Mouse (Mus musculus): Measurements from ENCODE around the gene Prrg2. TPM values are rescaled to one million over a fixed set of nuclear protein-coding genes. Genes with fewer than 3 reads are reported as not detected.
"Not testable (repeated sequence)": the region's sequence is repeated elsewhere in the genome, so short reads cannot be mapped to it uniquely, and the experiment has no call there.

The Prrg2 gene
- 22.1 and 24.6 TPM in 2 replicates for polyA plus RNA-seq (2014; fragmentation: Nextera tagmentation; extraction: Ambion mirVana)

GRCm38 (mm10) chr7:45062239-45062835 lies at the start of gene Prrg2, which contains the start of gene Nosip:
TSS of gene Prrg2 (minus strand) at chr7:45062677.
TSS of gene Nosip (plus strand) at chr7:45062429.
- H3K4me2 ChIP-seq (ENCODE audit: low read depth, severe bottlenecking) = peak within 1 kb of the TSS; percentile 44
- WGBS = under 1% methylated on average over 31 of the region's 31 CpGs
- ATAC-seq (ENCODE audit: insufficient number of reproducible peaks, low FRiP score, low TSS enrichment, low read depth) = peak; percentile 79

GRCm38 (mm10) chr7:45111940-45112339 lies 49.5 kb upstream of the Prrg2 start:
- WGBS = 69% methylated on average over 2 of the region's 2 CpGs
- H3K9me3 ChIP-seq (ENCODE audit: control insufficient read depth, low read length) = no peaks in the 10 kb centered on the region

More at GRCm38 (mm10) chr7:45062239-45062835, at the start of gene Prrg2, which contains the start of gene Nosip:
- peak within 1 kb of the TSS; percentile 56 for H3K4me3 ChIP-seq (ENCODE audit: low read depth, low read length)
- peak within 1 kb of the TSS; percentile 60; the same call in 1 of the 2 replicates for H3K27ac ChIP-seq (replicated peaks; ENCODE audit: low read depth, low read length)
- 0 out of 2 replicates have a peak, but pooled peaks cover 2% of the 10 kb centered on the region for H3K36me3 ChIP-seq (ENCODE audit: control insufficient read depth, insufficient read depth, low read length)
- DNase-seq (ENCODE audit: low spot score) = peak; percentile 98
- no peaks in the 10 kb centered on the region for H3K27me3 ChIP-seq (ENCODE audit: control insufficient read depth, insufficient read depth, low read length)
- peak within 1 kb of the TSS; percentile 64 for H3K9ac ChIP-seq (ENCODE audit: low read length)
- H3K9me3 ChIP-seq (ENCODE audit: control insufficient read depth, low read length) = no peaks in the 10 kb centered on the region
- H3K4me1 ChIP-seq (ENCODE audit: control insufficient read depth, insufficient read depth, low read length) = peaks cover 18% of the 10 kb centered on the region; the same call in 1 of the 2 replicates

DNA sequence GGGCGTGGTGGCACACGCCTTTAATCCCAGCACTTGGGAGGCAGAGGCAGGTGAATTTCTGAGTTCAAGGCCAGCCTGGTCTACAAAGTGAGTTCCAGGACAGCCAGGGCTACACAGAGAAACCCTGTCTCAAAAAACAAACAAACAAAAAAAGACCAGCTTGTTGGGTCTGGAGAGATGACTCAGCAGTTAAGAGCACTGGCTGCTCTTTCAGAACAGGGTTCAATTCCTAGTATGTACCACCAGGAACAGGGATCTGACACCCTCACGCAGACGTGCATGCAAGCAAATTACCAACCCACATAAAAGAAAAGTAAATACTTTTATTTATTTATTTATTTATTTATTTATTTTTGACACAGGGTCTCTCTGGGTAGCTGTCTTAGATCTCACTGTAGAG lies 47.6 kb upstream of the Prrg2 start:
- not testable (repeated sequence) for H3K27me3 ChIP-seq (ENCODE audit: control insufficient read depth, insufficient read depth, low read length); DNase-seq (ENCODE audit: low spot score); H3K27ac ChIP-seq (replicated peaks; ENCODE audit: low read depth, low read length); H3K4me1 ChIP-seq (ENCODE audit: control insufficient read depth, insufficient read depth, low read length); H3K4me3 ChIP-seq (ENCODE audit: low read depth, low read length); ATAC-seq (ENCODE audit: insufficient number of reproducible peaks, low FRiP score, low TSS enrichment, low read depth); H3K36me3 ChIP-seq (ENCODE audit: control insufficient read depth, insufficient read depth, low read length); H3K9ac ChIP-seq (ENCODE audit: low read length); H3K9me3 ChIP-seq (ENCODE audit: control insufficient read depth, low read length); H3K4me2 ChIP-seq (ENCODE audit: low read depth, severe bottlenecking)
- WGBS = 91% methylated on average over 4 of the region's 4 CpGs

More at GRCm38 (mm10) chr7:45111940-45112339, 49.5 kb upstream of the Prrg2 start:
- Histone ChIP-seq H3K36me3 (ENCODE audit: control insufficient read depth, insufficient read depth, low read length) (no peaks in the 10 kb centered on the region), H3K9ac (ENCODE audit: low read length) (no peak overlapping the region), H3K4me2 (ENCODE audit: low read depth, severe bottlenecking) (no peak overlapping the region), H3K27ac (replicated peaks; ENCODE audit: low read depth, low read length) (no peak overlapping the region), H3K27me3 (ENCODE audit: control insufficient read depth, insufficient read depth, low read length) (no peaks in the 10 kb centered on the region), H3K4me1 (ENCODE audit: control insufficient read depth, insufficient read depth, low read length) (no peaks in the 10 kb centered on the region), H3K4me3 (ENCODE audit: low read depth, low read length) (no peak overlapping the region)
- ATAC-seq (ENCODE audit: insufficient number of reproducible peaks, low FRiP score, low TSS enrichment, low read depth) (no peak), DNase-seq (ENCODE audit: low spot score) (no peak)

DNA sequence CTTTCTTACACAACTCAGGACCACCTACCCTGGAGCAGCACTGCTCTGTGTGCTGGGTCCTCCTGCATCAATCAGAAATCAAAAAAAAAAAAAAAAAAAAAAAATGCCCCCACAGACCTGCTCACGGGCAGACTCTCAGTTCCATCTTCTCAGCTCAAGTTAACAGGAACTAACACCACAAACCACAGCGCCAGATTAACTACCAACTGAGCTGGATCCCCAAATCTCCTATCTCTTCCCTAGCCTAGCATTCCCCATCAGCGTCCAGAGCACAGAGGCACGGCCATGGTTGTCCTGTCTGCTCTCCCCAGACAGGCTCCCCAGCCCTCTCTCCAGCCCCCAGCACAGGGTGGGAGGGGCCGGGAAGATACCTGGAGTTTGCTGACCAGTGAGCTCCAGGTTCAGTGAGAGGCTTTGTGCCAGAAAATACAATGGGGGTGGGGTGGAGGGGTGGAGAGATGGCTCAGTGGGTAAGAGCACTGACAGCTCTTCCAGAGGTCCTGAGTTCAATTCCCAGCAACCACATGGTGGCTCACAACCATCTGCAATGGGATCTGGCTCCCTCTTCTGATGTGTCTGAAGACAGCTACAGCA lies 44.7 kb upstream of the Prrg2 start:
- no peak; the same call in 1 of the 2 replicates for ATAC-seq (ENCODE audit: insufficient number of reproducible peaks, low FRiP score, low TSS enrichment, low read depth)
- Histone ChIP-seq H3K4me3 (ENCODE audit: low read depth, low read length) (no peak overlapping the region), H3K27ac (replicated peaks; ENCODE audit: low read depth, low read length) (no peak overlapping the region), H3K4me2 (ENCODE audit: low read depth, severe bottlenecking) (no peak overlapping the region), H3K9ac (ENCODE audit: low read length) (no peak overlapping the region), H3K27me3 (ENCODE audit: control insufficient read depth, insufficient read depth, low read length) (no peaks in the 10 kb centered on the region), H3K4me1 (ENCODE audit: control insufficient read depth, insufficient read depth, low read length) (peaks cover 16% of the 10 kb centered on the region), H3K36me3 (ENCODE audit: control insufficient read depth, insufficient read depth, low read length) (no peaks in the 10 kb centered on the region), H3K9me3 (ENCODE audit: control insufficient read depth, low read length) (no peaks in the 10 kb centered on the region)
- no peak for DNase-seq (ENCODE audit: low spot score)
- 67% methylated on average over 5 of the region's 5 CpGs for WGBS

DNA sequence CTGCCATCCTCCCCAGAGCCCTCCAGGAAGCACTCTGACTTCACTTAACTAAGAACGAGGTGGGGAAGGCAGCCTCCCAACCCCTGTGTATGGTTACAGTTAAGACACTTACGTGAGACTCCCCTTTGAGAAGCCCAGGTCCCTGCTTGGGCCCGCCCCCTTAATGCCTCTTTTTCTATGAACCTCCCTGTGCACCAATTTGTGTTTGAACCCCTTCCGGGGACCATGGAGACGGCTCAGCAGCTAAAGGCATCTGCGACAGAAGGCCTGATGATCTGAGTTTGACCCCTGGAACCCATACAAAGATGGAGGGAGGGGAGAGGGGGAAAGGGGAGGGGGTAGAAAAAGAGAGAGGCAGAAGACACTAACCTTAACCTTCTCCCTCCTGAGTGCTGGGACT lies 44.0 kb upstream of the Prrg2 start:
- Histone ChIP-seq H3K27ac (replicated peaks; ENCODE audit: low read depth, low read length) (no peak overlapping the region), H3K36me3 (ENCODE audit: control insufficient read depth, insufficient read depth, low read length) (no peaks in the 10 kb centered on the region), H3K4me1 (ENCODE audit: control insufficient read depth, insufficient read depth, low read length) (peaks cover 16% of the 10 kb centered on the region), H3K4me2 (ENCODE audit: low read depth, severe bottlenecking) (no peak overlapping the region), H3K27me3 (ENCODE audit: control insufficient read depth, insufficient read depth, low read length) (no peaks in the 10 kb centered on the region), H3K9me3 (ENCODE audit: control insufficient read depth, low read length) (no peaks in the 10 kb centered on the region), H3K4me3 (ENCODE audit: low read depth, low read length) (no peak overlapping the region), H3K9ac (ENCODE audit: low read length) (no peak overlapping the region)
- WGBS = 47% methylated on average over 6 of the region's 6 CpGs
- no peak for DNase-seq (ENCODE audit: low spot score)
- no peak for ATAC-seq (ENCODE audit: insufficient number of reproducible peaks, low FRiP score, low TSS enrichment, low read depth)

GRCm38 (mm10) chr7:45105491-45105890 lies 43.0 kb upstream of the Prrg2 start:
- ATAC-seq (ENCODE audit: insufficient number of reproducible peaks, low FRiP score, low TSS enrichment, low read depth) (no peak), DNase-seq (ENCODE audit: low spot score) (no peak)
- 72% methylated on average over 8 of the region's 8 CpGs for WGBS
- Histone ChIP-seq H3K9ac (ENCODE audit: low read length) (no peak overlapping the region), H3K4me3 (ENCODE audit: low read depth, low read length) (no peak overlapping the region), H3K4me2 (ENCODE audit: low read depth, severe bottlenecking) (no peak overlapping the region), H3K9me3 (ENCODE audit: control insufficient read depth, low read length) (no peaks in the 10 kb centered on the region), H3K4me1 (ENCODE audit: control insufficient read depth, insufficient read depth, low read length) (peaks cover 16% of the 10 kb centered on the region), H3K27me3 (ENCODE audit: control insufficient read depth, insufficient read depth, low read length) (no peaks in the 10 kb centered on the region), H3K27ac (replicated peaks; ENCODE audit: low read depth, low read length) (no peak overlapping the region), H3K36me3 (ENCODE audit: control insufficient read depth, insufficient read depth, low read length) (no peaks in the 10 kb centered on the region)

- Histone ChIP-seq H3K36me3 (ENCODE audit: control insufficient read depth, insufficient read depth, low read length) (no peaks in the 10 kb centered on the region), H3K9me3 (ENCODE audit: control insufficient read depth, low read length) (no peaks in the 10 kb centered on the region), H3K4me3 (ENCODE audit: low read depth, low read length) (no peak overlapping the region), H3K4me2 (ENCODE audit: low read depth, severe bottlenecking) (no peak overlapping the region), H3K4me1 (ENCODE audit: control insufficient read depth, insufficient read depth, low read length) (peaks cover 16% of the 10 kb centered on the region), H3K27me3 (ENCODE audit: control insufficient read depth, insufficient read depth, low read length) (no peaks in the 10 kb centered on the region), H3K9ac (ENCODE audit: low read length) (no peak overlapping the region), H3K27ac (replicated peaks; ENCODE audit: low read depth, low read length) (no peak overlapping the region)
- ATAC-seq (ENCODE audit: insufficient number of reproducible peaks, low FRiP score, low TSS enrichment, low read depth) = no peak
- no peak for DNase-seq (ENCODE audit: low spot score)
- 81% methylated on average over 5 of the region's 5 CpGs for WGBS
These were observed 42.5 kb upstream of the Prrg2 start for GRCm38 (mm10) chr7:45104941-45105340.

DNA sequence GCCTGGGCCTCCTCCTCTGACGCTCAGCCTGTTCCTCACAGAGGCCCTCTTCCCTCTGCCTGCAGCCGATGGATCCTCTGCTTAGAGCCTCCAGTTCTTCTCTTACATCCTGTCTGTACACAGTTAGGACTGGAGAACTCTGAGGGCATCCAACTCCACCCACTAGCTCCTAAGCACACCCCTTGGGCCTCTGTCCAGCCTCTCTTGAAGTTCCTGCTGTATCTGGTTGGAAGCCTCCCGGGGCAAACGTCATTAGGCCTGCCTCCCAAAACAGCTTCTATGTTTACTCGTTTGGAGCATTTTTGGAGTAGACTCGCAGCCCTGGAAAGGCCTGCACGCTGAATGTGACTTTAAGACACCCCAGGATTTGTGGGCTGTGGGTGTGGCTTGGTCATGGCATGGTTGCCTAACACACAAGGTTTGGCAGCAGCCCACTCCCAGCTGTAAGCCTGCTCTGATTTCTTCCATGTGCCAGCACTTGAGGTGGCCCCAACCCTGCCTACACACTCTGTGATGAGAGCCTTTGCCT lies 41.2 kb upstream of the Prrg2 start, which contains the start of gene Fcgrt:
Fcgrt (minus strand) TSS at position 200 of the 529 bp plus-strand sequence.
- H3K27me3 ChIP-seq (ENCODE audit: control insufficient read depth, insufficient read depth, low read length) = no peaks in the 10 kb centered on the region
- no peak within 1 kb of the TSS for H3K4me2 ChIP-seq (ENCODE audit: low read depth, severe bottlenecking)
- peak within 1 kb of the TSS; percentile 28; the same call in 1 of the 2 replicates for H3K9ac ChIP-seq (ENCODE audit: low read length)
- no peak for DNase-seq (ENCODE audit: low spot score)
- H3K27ac ChIP-seq (replicated peaks; ENCODE audit: low read depth, low read length) = peak within 1 kb of the TSS; percentile 52; the same call in 1 of the 2 replicates
- H3K4me1 ChIP-seq (ENCODE audit: control insufficient read depth, insufficient read depth, low read length) = peaks cover 16% of the 10 kb centered on the region
- 47% methylated on average over 7 of the region's 7 CpGs for WGBS
- no peak for ATAC-seq (ENCODE audit: insufficient number of reproducible peaks, low FRiP score, low TSS enrichment, low read depth)
- no peaks in the 10 kb centered on the region for H3K36me3 ChIP-seq (ENCODE audit: control insufficient read depth, insufficient read depth, low read length)
- H3K4me3 ChIP-seq (ENCODE audit: low read depth, low read length) = no peak within 1 kb of the TSS
- no peaks in the 10 kb centered on the region for H3K9me3 ChIP-seq (ENCODE audit: control insufficient read depth, low read length)
